Mouse (Mus musculus) embryonic stem cell, embryonic (primary cell): ENCODE results near the gene Sgta.
"Not testable (repeated sequence)": the region's sequence is repeated elsewhere in the genome, so short reads cannot be mapped to it uniquely, and the experiment has no call there.

ENCODE experiments used
- CTCF ChIA-PET, 4 experiments: fragments of 300-600 bp in 2 of 4; fragments of 350-600 bp in 2 of 4; sonication (Branson Sonifier 250); formaldehyde crosslinking; loops; one replicate each; lab custom pipeline; 2022; ENCODE audit warnings: inconsistent platforms in 2 of 4; lab: Charles Lee
- POLR2A ChIA-PET, 4 experiments: fragments of 300-600 bp in 2 of 4; fragments of 350-600 bp in 2 of 4; sonication (Branson Sonifier 250); formaldehyde crosslinking; loops; one replicate each; lab custom pipeline; 2022; ENCODE audit warnings: antibody characterized with exemption in 4 of 4, inconsistent platforms in 1 of 4; lab: Charles Lee

Gene Sgta

GRCm38 (mm10) chr10:81075734-81076133 is 15.8 kb upstream of the Sgta start:
- CTCF ChIA-PET, result interaction anchor here in 2 of 4 experiments (0.5 to 2.0 kb wide), 4 partner anchors 11 to 194 kb away, joined by 3 to 19 read pairs (median 5); no protein-coding TSS in a partner anchor
- POLR2A ChIA-PET, result interaction anchor here in 3 of 4 experiments (0.7 to 1.7 kb wide), 10 partner anchors 9 to 146 kb away, joined by 3 to 5 read pairs (median 4); partner anchors contain the start of genes Map2k2 (in 2 of the 3), Gadd45b (in 1 of the 3) and Gng7 (in 1 of the 3)

- POLR2A ChIA-PET, result interaction anchor here in 3 of 4 experiments (0.5 to 3.2 kb wide), 18 partner anchors 9 to 274 kb away, joined by 3 to 13 read pairs (median 3); partner anchors contain the start of genes Sgta (in 2 of the 3), Eef2 (in 1 of the 3), Gadd45b (in 1 of the 3) and Gng7 (in 1 of the 3)
- CTCF ChIA-PET, result interaction anchor here (0.5 to 6.9 kb wide), 39 partner anchors 9 to 869 kb away, joined by 3 to 98 read pairs (median 4); partner anchors contain the start of genes Sgta (in 2 of the 4), Eef2 (in 1 of the 4), Gng7 (in 1 of the 4) and Pip5k1c (in 1 of the 4)
These were observed 13.5 kb upstream of the Sgta start for GRCm38 (mm10) chr10:81073464-81073863.

DNA sequence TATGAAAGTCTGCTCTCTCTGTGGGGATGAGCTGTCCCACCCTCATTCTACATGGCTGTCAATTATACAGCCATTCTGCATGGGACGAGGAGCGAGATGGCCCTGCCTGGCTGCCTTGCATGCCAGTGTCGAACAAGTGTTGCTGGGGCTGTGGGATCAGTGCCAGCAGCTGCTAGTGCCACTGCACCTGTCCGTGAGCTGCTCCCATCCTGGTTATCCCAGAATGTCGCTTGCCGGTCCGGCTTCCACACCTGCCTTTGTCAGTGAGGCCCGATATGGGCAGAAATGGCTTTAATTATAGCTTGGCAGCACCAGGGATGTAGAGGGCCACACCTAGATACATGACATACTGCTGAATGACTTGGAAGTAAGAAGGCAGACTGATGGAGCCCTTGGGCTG is 12.3 kb upstream of the Sgta start:
- CTCF ChIA-PET, result interaction anchor here in 3 of 4 experiments (1.7 to 6.9 kb wide), 6 partner anchors 10 to 54 kb away, joined by 4 to 98 read pairs (median 14); partner anchors contain the start of gene Slc39a3 (in 1 of the 3)
- POLR2A ChIA-PET, result interaction anchor here in 2 of 4 experiments (0.6 to 3.2 kb wide), 10 partner anchors 10 to 124 kb away, joined by 3 to 13 read pairs (median 3); partner anchors contain the start of genes Gng7 (in 1 of the 2), Map2k2 (in 1 of the 2) and Sgta (in 1 of the 2)

- ChIA-PET POLR2A (interaction anchor here in 3 of 4 experiments (0.5 to 3.4 kb wide), 60 partner anchors 9 to 902 kb away, joined by 3 to 39 read pairs (median 4); partner anchors contain the start of genes Eef2 (in 3 of the 3), Gadd45b (in 3 of the 3), Map2k2 (in 3 of the 3) and Sgta (in 3 of the 3)), CTCF (interaction anchor here (0.6 to 6.9 kb wide), 18 partner anchors 10 to 564 kb away, joined by 3 to 98 read pairs (median 4); partner anchors contain the start of genes Pip5k1c (in 1 of the 4) and Sgta (in 1 of the 4))
These were observed 9.9 kb upstream of the Sgta start, which contains the start of gene Thop1 for GRCm38 (mm10) chr10:81069836-81070235. TSS of gene Thop1 (plus strand) at chr10:81070035.

- ChIA-PET CTCF (interaction anchor here in 3 of 4 experiments (0.6 to 6.9 kb wide), 6 partner anchors 9 to 295 kb away, joined by 3 to 98 read pairs (median 6); partner anchors contain the start of gene Sgta (in 1 of the 3)), POLR2A (interaction anchor here (0.5 to 3.4 kb wide), 25 partner anchors 8 to 241 kb away, joined by 3 to 39 read pairs (median 4); partner anchors contain the start of genes Gadd45b (in 2 of the 4), Map2k2 (in 2 of the 4), Sgta (in 2 of the 4) and Gng7 (in 1 of the 4))
These were observed 8.7 kb upstream of the Sgta start for GRCm38 (mm10) chr10:81068706-81069105.

DNA sequence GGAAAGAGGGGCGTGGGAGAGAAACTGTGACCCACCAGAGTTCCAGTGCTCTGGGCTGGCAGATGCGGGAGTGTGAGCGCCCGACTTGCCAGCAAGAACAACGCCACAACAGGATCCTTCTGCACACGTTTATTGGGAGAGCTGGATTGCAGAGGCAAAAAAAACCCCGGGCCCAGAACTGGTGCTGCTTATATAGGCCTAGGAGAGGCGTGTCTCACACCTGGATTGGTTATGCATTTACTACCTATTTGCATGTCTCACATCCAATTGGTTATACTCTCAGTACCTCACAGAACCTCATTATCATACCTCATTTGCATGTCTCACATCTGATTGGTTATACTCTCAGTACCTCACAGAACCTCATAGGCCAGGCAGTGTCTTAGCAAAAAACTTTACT is 4.5 kb upstream of the Sgta start:
- POLR2A ChIA-PET, result interaction anchor here in 2 of 4 experiments (0.7 to 1.0 kb wide), 2 partner anchors 11 to 135 kb away, joined by 3 read pairs; partner anchors contain the start of gene Gadd45b (in 1 of the 2)
- CTCF ChIA-PET, result interaction anchor here in 1 of 4 experiments (1.1 kb wide), 1 partner anchor 18 kb away, joined by 4 read pairs; no protein-coding TSS in a partner anchor

DNA sequence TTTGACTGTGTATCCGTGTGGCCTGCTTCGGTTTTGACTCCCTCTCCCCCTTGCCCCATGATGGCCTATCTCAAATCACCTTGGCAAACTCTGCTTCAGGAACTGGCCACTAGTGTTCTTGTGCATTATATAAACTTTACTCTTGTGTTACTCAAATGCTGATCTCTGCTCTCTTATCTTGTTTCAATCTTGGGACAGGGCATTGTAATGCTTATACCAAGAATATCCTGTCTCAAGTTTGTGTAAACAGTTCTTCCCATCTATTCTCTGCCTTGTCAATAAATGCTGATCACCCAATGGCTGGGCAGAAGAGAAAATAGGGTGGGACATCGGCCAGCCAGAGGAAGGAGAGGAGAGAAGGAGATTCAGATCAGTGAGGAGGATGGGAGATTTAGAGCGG is 2.7 kb upstream of the Sgta start:
- ChIA-PET CTCF (no interaction called here), POLR2A (no interaction called here)

GRCm38 (mm10) chr10:81058896-81059295 is 1.1 kb downstream of the Sgta start:
- ChIA-PET CTCF (interaction anchor here in 3 of 4 experiments (0.5 to 2.2 kb wide), 4 partner anchors 11 to 253 kb away, joined by 3 to 8 read pairs (median 3); partner anchors contain the start of genes Map2k2 (in 1 of the 3) and Thop1 (in 1 of the 3)), POLR2A (interaction anchor here in 3 of 4 experiments (1.0 to 2.8 kb wide), 9 partner anchors 9 to 141 kb away, joined by 3 to 16 read pairs (median 4); partner anchors contain the start of genes Slc39a3 (in 2 of the 3), Gadd45b (in 1 of the 3), Lmnb2 (in 1 of the 3) and Map2k2 (in 1 of the 3))

GRCm38 (mm10) chr10:81057406-81058130 is 2.4 kb downstream of the Sgta start:
- ChIA-PET CTCF (no interaction called here), POLR2A (interaction anchor here in 2 of 4 experiments (0.7 to 1.7 kb wide), 7 partner anchors 9 to 131 kb away, joined by 3 to 6 read pairs (median 3); partner anchors contain the start of genes Gadd45b (in 2 of the 2) and Map2k2 (in 1 of the 2))

GRCm38 (mm10) chr10:81055802-81056340 is 4.1 kb downstream of the Sgta start:
- POLR2A ChIA-PET, result interaction anchor here in 2 of 4 experiments (1.2 to 2.5 kb wide), 4 partner anchors 10 to 124 kb away, joined by 3 to 8 read pairs (median 6); partner anchors contain the start of gene Map2k2 (in 1 of the 2)
- CTCF ChIA-PET, result not testable (repeated sequence)

- POLR2A ChIA-PET, result interaction anchor here in 3 of 4 experiments (0.7 to 2.5 kb wide), 9 partner anchors 10 to 51 kb away, joined by 3 to 8 read pairs (median 4); partner anchors contain the start of genes Thop1 (in 2 of the 3), Gng7 (in 1 of the 3) and Map2k2 (in 1 of the 3)
- CTCF ChIA-PET, result no interaction called here
These were observed 4.8 kb downstream of the Sgta start for GRCm38 (mm10) chr10:81055169-81055568.

DNA sequence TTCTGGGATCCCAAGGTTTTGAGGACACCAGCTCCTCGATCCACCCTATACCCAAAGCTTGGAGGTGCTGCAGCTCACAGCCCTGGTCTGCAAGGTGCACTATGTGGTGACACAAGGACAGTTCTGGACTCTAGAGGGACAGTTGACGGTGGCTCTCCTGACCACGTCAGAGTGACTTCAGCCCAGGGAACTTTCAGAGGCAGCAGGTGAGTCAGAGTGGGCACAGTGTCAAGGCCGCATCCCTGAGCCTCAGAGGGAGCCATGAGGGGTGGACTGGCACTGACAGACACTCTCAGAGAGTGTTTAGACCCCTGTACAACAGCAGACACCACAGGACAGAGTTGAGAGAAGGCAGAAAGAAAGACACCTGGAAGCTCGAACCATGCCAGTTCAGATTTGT is 7.4 kb downstream of the Sgta start:
- ChIA-PET CTCF (no interaction called here), POLR2A (interaction anchor here in 2 of 4 experiments (0.9 to 1.8 kb wide), 4 partner anchors 15 to 123 kb away, joined by 3 to 5 read pairs (median 4); partner anchors contain the start of genes Gadd45b (in 1 of the 2), Map2k2 (in 1 of the 2) and Slc39a3 (in 1 of the 2))

- CTCF ChIA-PET, result interaction anchor here (0.6 to 3.8 kb wide), 21 partner anchors 9 to 532 kb away, joined by 3 to 20 read pairs (median 5); partner anchors contain the start of genes Slc39a3 (in 3 of the 4), Sgta (in 2 of the 4), Thop1 (in 2 of the 4) and Diras1 (in 1 of the 4)
- POLR2A ChIA-PET, result interaction anchor here in 3 of 4 experiments (0.5 to 3.9 kb wide), 14 partner anchors 8 to 240 kb away, joined by 3 to 16 read pairs (median 4); partner anchors contain the start of genes Sgta (in 2 of the 3), Slc39a3 (in 2 of the 3), Eef2 (in 1 of the 3) and Gadd45b (in 1 of the 3)
These were observed 8.8 kb downstream of the Sgta start for GRCm38 (mm10) chr10:81051133-81051532.

DNA sequence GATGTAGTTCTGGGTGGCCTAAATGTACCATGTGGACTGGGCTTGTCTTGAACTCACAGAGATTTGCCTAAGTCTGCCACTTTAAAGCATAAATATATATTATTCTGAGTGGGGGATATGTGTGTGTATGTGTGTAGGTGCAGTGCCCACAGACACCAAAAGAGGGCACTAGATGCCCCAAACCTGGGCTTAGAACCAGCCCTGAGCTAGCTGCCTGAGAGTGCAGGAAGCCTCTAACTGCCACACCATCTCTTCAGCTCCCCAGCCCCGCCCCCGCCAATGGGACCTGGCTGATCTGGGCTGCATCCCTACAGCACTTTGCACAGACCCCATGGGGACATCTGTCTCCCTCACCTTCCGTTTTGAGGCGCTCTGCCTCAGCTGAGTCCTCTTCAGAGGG is 9.3 kb downstream of the Sgta start:
- CTCF ChIA-PET, result interaction anchor here (0.5 to 3.8 kb wide), 22 partner anchors 8 to 532 kb away, joined by 3 to 20 read pairs (median 5); partner anchors contain the start of genes Slc39a3 (in 3 of the 4), Sgta (in 2 of the 4), Thop1 (in 2 of the 4) and Diras1 (in 1 of the 4)
- POLR2A ChIA-PET, result interaction anchor here in 3 of 4 experiments (0.5 to 3.9 kb wide), 17 partner anchors 9 to 1282 kb away, joined by 3 to 16 read pairs (median 4); partner anchors contain the start of genes Sgta (in 2 of the 3), Eef2 (in 1 of the 3), Gadd45b (in 1 of the 3) and Map2k2 (in 1 of the 3)

- CTCF ChIA-PET, result interaction anchor here (0.6 to 1.5 kb wide), 9 partner anchors 8 to 247 kb away, joined by 3 to 4 read pairs (median 3); partner anchors contain the start of genes Pip5k1c (in 1 of the 4) and Slc39a3 (in 1 of the 4)
- POLR2A ChIA-PET, result interaction anchor here in 3 of 4 experiments (0.6 to 3.2 kb wide), 12 partner anchors 8 to 131 kb away, joined by 3 to 12 read pairs (median 5); partner anchors contain the start of genes Slc39a3 (in 2 of the 3), Eef2 (in 1 of the 3), Gadd45b (in 1 of the 3) and Gng7 (in 1 of the 3)
These were observed 14.7 kb downstream of the Sgta start for GRCm38 (mm10) chr10:81045246-81045645.
